Mouse (Mus musculus) kidney, embryonic 15.5 days (tissue): Measurements from ENCODE around the gene Lpcat4. TPM values are rescaled to one million over a fixed set of nuclear protein-coding genes. Genes with fewer than 3 reads are reported as not detected.
"Not testable (repeated sequence)": the region's sequence is repeated elsewhere in the genome, so short reads cannot be mapped to it uniquely, and the experiment has no call there.

Experiments used
- ATAC-seq: fragments of 200-750 bp; cut with Nextera tagmentation; replicated peaks from 2 replicates; pipeline ENCODE4 v1.8.0; 2017; ENCODE audit warnings: moderate TSS enrichment; ENCODE audit not compliant: low FRiP score
- H3K27ac ChIP-seq: fragments of 300-500 bp; sonication (generic); 2 replicates; pipeline ENCODE4 v1.5.1; 2015; ENCODE audit warnings: mild to moderate bottlenecking, inconsistent platforms
- H3K27me3 ChIP-seq: fragments of 300-500 bp; sonication (generic); 2 replicates; pipeline ENCODE4 v1.6.1; 2015; ENCODE audit warnings: inconsistent platforms
- H3K36me3 ChIP-seq: fragments of 300-500 bp; sonication (generic); 2 replicates; pipeline ENCODE4 v1.6.1; 2015; ENCODE audit warnings: inconsistent platforms
- H3K4me1 ChIP-seq: fragments of 300-500 bp; sonication (generic); 2 replicates; pipeline ENCODE4 v1.6.1; 2015; ENCODE audit warnings: inconsistent platforms
- H3K4me2 ChIP-seq: fragments of 300-500 bp; sonication (generic); 2 replicates; pipeline ENCODE4 v1.6.1; 2015; ENCODE audit warnings: moderate library complexity, mild to moderate bottlenecking, inconsistent platforms
- H3K4me3 ChIP-seq: fragments of 300-500 bp; sonication (generic); replicated peaks from 2 replicates; pipeline ENCODE4 v1.5.1; 2015; ENCODE audit warnings: mild to moderate bottlenecking, inconsistent platforms
- H3K9ac ChIP-seq: fragments of 300-500 bp; sonication (generic); 2 replicates; pipeline ENCODE4 v1.6.1; 2015; ENCODE audit warnings: mild to moderate bottlenecking, inconsistent platforms
- H3K9me3 ChIP-seq: fragments of 300-500 bp; sonication (generic); replicated peaks from 2 replicates; pipeline ENCODE4 v1.6.1; 2016; ENCODE audit warnings: inconsistent platforms
- WGBS: fragments of 180-500 bp; shearing (Covaris S2); methylation state at CpG from one replicate; pipeline ENCODE4 v1.1.7; 2015; ENCODE audit warnings: mixed read lengths; 5-methylcytosine and 5-hydroxymethylcytosine counted together
- polyA plus RNA-seq: library from polyadenylated mRNA; unstranded; fragments of >200 nt; fragmentation: Nextera tagmentation; extraction: Ambion mirVana; gene quantifications from 2 replicates; pipeline ENCODE4 v1.2.1, GENCODE M21; 2015

Lpcat4 gene
- polyA plus RNA-seq, 1 experiment from 2014 or later: 25.7 TPM

- H3K27ac ChIP-seq: peak overlapping the region; percentile 19
- H3K27me3 ChIP-seq: no peaks in the 10 kb centered on the region
- peak; percentile 98 for ATAC-seq
- no peaks in the 10 kb centered on the region for H3K36me3 ChIP-seq
- under 1% methylated on average over 21 of the region's 21 CpGs for WGBS
- no peaks in the 10 kb centered on the region for H3K9me3 ChIP-seq
- H3K4me1 ChIP-seq: peaks cover 5% of the 10 kb centered on the region; the same call in 1 of the 2 replicates
- peak overlapping the region; percentile 48 for H3K9ac ChIP-seq
- H3K4me2 ChIP-seq: peak overlapping the region; percentile 71
- peak overlapping the region; percentile 47 for H3K4me3 ChIP-seq
These were observed 45.2 kb downstream of the Lpcat4 start for GRCm38 (mm10) chr2:112284363-112285030.

- 55% methylated on average over 6 of the region's 6 CpGs for WGBS
- H3K4me3 ChIP-seq: peak overlapping the region; percentile 47
- no peak overlapping the region for H3K27ac ChIP-seq
- H3K4me1 ChIP-seq: peaks cover 5% of the 10 kb centered on the region; the same call in 1 of the 2 replicates
- peak overlapping the region; percentile 71 for H3K4me2 ChIP-seq
- no peaks in the 10 kb centered on the region for H3K36me3 ChIP-seq
- peak overlapping the region; percentile 48; the same call in 1 of the 2 replicates for H3K9ac ChIP-seq
- H3K27me3 ChIP-seq: no peaks in the 10 kb centered on the region
- no peak for ATAC-seq
- no peaks in the 10 kb centered on the region for H3K9me3 ChIP-seq
These were observed 45.7 kb downstream of the Lpcat4 start for GRCm38 (mm10) chr2:112285031-112285390.

DNA sequence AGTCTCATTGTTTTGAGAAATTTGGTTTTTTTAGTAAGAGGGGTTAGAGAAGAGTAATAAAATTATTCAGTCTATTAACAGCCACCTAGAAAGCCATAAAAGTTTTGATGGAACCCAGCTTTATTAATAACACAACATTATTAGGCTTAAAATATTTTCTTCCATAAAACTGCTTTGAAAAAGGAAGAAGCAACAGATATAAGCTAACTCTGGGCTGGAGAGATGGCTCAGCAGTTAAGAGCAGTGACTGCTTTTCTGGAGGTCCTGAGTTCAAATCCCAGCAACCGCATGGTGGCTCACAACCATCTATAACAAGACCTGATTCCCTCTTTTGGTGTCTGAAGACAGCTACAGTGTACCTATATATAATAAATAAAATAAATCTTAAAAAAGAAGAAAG, 46.8 kb downstream of the Lpcat4 start:
- WGBS: 94% methylated on average over 1 of the region's 1 CpGs
- not testable (repeated sequence) for H3K27ac ChIP-seq, H3K9ac ChIP-seq, H3K4me1 ChIP-seq, H3K27me3 ChIP-seq, H3K4me3 ChIP-seq, H3K9me3 ChIP-seq, ATAC-seq, H3K4me2 ChIP-seq, H3K36me3 ChIP-seq

GRCm38 (mm10) chr2:112287059-112287458, 47.8 kb downstream of the Lpcat4 start:
- 72% methylated on average over 4 of the region's 4 CpGs for WGBS
- peaks cover 5% of the 10 kb centered on the region; the same call in 1 of the 2 replicates for H3K4me1 ChIP-seq
- no peak overlapping the region for H3K4me3 ChIP-seq
- H3K4me2 ChIP-seq: no peak overlapping the region
- H3K36me3 ChIP-seq: no peaks in the 10 kb centered on the region
- ATAC-seq: no peak
- H3K9ac ChIP-seq: no peak overlapping the region
- no peaks in the 10 kb centered on the region for H3K27me3 ChIP-seq
- no peaks in the 10 kb centered on the region for H3K9me3 ChIP-seq
- H3K27ac ChIP-seq: no peak overlapping the region

- H3K27ac ChIP-seq: no peak overlapping the region
- H3K36me3 ChIP-seq: no peaks in the 10 kb centered on the region
- H3K4me1 ChIP-seq: no peaks in the 10 kb centered on the region
- ATAC-seq: no peak
- H3K9ac ChIP-seq: no peak overlapping the region
- H3K27me3 ChIP-seq: no peaks in the 10 kb centered on the region
- WGBS: 82% methylated on average over 3 of the region's 3 CpGs
- no peak overlapping the region for H3K4me3 ChIP-seq
- no peak overlapping the region for H3K4me2 ChIP-seq
- no peaks in the 10 kb centered on the region for H3K9me3 ChIP-seq
These were observed 50.2 kb downstream of the Lpcat4 start for GRCm38 (mm10) chr2:112289507-112289906.

DNA sequence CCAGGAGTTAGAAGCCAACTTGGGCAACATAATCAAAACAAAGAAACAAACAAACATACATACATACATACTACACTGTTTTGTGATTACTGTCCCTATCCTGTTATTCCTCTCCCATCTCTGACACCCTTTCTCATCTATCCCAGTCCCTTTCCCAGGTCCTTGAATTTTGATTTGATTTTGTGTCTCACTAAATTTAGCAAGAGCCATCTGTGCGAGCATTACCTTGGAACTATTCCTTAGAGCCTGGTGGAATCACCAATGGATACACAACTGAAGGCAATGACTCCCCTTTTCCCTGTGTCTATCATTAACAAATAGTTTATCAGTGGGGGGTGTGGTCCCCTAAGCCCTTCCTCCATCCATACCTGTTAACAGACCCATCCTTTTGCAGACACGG, 53.6 kb downstream of the Lpcat4 start:
- H3K4me2 ChIP-seq: no peak overlapping the region
- no peaks in the 10 kb centered on the region for H3K4me1 ChIP-seq
- WGBS: 92% methylated on average over 2 of the region's 2 CpGs
- H3K36me3 ChIP-seq: no peaks in the 10 kb centered on the region
- no peak overlapping the region for H3K27ac ChIP-seq
- H3K9ac ChIP-seq: no peak overlapping the region
- ATAC-seq: no peak
- no peak overlapping the region for H3K4me3 ChIP-seq
- no peaks in the 10 kb centered on the region for H3K9me3 ChIP-seq
- no peaks in the 10 kb centered on the region for H3K27me3 ChIP-seq

- no peak overlapping the region for H3K4me2 ChIP-seq
- no peak overlapping the region for H3K4me3 ChIP-seq
- no peaks in the 10 kb centered on the region for H3K9me3 ChIP-seq
- H3K4me1 ChIP-seq: no peaks in the 10 kb centered on the region
- H3K27ac ChIP-seq: no peak overlapping the region
- no peak overlapping the region for H3K9ac ChIP-seq
- no peaks in the 10 kb centered on the region for H3K36me3 ChIP-seq
- no peak for ATAC-seq
- H3K27me3 ChIP-seq: no peaks in the 10 kb centered on the region
- WGBS: 86% methylated on average over 3 of the region's 3 CpGs
These were observed 56.9 kb downstream of the Lpcat4 start for GRCm38 (mm10) chr2:112296211-112296610.

Other genes starting within 250 kb of the Lpcat4 start
- not detected in 2 replicates for gene Olfr1309, start 249.2 kb upstream of the Lpcat4 start, polyA plus RNA-seq
- not detected in 2 replicates for gene Olfr1310, start 226.8 kb upstream of the Lpcat4 start, polyA plus RNA-seq
- not detected in 2 replicates for gene Olfr1311, start 215.1 kb upstream of the Lpcat4 start, polyA plus RNA-seq
- not detected in 2 replicates for gene Olfr1312, start 189.2 kb upstream of the Lpcat4 start, polyA plus RNA-seq
- not detected in 2 replicates for gene Olfr1313, start 161.6 kb upstream of the Lpcat4 start, polyA plus RNA-seq
- gene Olfr1314, start 142.7 kb upstream of the Lpcat4 start, polyA plus RNA-seq: not detected in 2 replicates
- not detected in 2 replicates for gene Olfr1315-ps1, start 124.0 kb upstream of the Lpcat4 start, polyA plus RNA-seq
- gene Olfr1316, start 104.5 kb upstream of the Lpcat4 start, polyA plus RNA-seq: not detected in 2 replicates
- not detected in 2 replicates for gene Olfr1317, start 99.1 kb upstream of the Lpcat4 start, polyA plus RNA-seq
- gene Olfr1318, start 85.3 kb upstream of the Lpcat4 start, polyA plus RNA-seq: not detected in 2 replicates
- gene Nutm1, start 19.8 kb downstream of the Lpcat4 start, polyA plus RNA-seq: 0.08 TPM in 1 of 2 replicates, not detected in the other
- 242 and 259 TPM in 2 replicates for gene Nop10, start 22.5 kb downstream of the Lpcat4 start, polyA plus RNA-seq
- 9.5 and 10.7 TPM in 2 replicates for gene Slc12a6, start 26.4 kb downstream of the Lpcat4 start, polyA plus RNA-seq
- not detected in 2 replicates for gene Gm21985, start 26.8 kb downstream of the Lpcat4 start, polyA plus RNA-seq
- 120 and 123 TPM in 2 replicates for gene Emc4, start 128.6 kb downstream of the Lpcat4 start, polyA plus RNA-seq
- gene Katnbl1, start 139.7 kb downstream of the Lpcat4 start, polyA plus RNA-seq: 38.4 and 42.3 TPM in 2 replicates
- gene Emc7, start 215.5 kb downstream of the Lpcat4 start, polyA plus RNA-seq: 19.3 and 20.0 TPM in 2 replicates
- gene Chrm5, start 241.3 kb downstream of the Lpcat4 start, polyA plus RNA-seq: 0.17 and 0.22 TPM in 2 replicates